Mouse (Mus musculus) 3134 (cell line): Measurements from ENCODE around the gene Rae1.

Source experiments
- DNase-seq: peaks from one replicate; pipeline ENCODE4 v3.0.0-alpha.2; 2011; ENCODE audit warnings: low spot score; ENCODE audit not compliant: insufficient read length; ENCODE audit errors: extremely low read depth

Gene Rae1

GRCm38 (mm10) chr2:173046582-173047297 lies 46.8 kb downstream of the Rae1 start:
- no peak for DNase-seq

GRCm38 (mm10) chr2:173047471-173047870 lies 47.6 kb downstream of the Rae1 start:
- no peak for DNase-seq

DNA sequence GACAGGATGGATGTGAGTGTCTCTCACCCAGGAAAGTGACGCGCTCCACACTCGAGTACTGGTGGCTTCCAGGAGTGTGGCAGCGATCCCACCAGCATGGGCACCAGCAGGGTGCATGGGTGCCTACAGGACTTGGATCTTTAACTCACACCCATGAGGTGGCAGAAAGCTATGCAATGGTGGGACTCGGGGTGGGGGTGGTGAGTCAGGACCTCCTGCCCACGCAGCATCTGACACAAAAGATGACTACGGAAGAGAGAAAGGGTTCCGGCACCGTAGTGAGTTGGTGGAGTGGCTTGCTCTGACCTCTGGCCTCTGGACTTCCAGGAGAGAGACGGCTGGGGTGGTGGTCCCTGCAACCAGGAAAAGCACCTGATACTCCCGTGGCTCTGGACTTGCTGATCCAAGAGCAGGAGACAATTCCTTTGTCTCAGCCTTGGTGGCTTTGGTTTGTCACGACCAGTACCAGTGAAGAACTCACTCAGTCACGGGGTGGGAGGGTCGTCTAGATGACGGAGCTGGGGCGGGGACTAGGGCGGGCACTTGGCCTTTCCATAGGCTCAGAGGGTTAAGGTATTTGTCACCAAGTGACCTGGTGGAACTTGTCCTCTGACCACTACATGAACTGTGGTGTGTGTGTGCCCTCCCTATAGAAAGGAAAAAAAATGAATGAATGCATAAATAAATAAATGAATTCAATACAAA lies 48.3 kb downstream of the Rae1 start:
- no peak for DNase-seq

GRCm38 (mm10) chr2:173049231-173049630 lies 49.3 kb downstream of the Rae1 start:
- DNase-seq, result no peak

DNA sequence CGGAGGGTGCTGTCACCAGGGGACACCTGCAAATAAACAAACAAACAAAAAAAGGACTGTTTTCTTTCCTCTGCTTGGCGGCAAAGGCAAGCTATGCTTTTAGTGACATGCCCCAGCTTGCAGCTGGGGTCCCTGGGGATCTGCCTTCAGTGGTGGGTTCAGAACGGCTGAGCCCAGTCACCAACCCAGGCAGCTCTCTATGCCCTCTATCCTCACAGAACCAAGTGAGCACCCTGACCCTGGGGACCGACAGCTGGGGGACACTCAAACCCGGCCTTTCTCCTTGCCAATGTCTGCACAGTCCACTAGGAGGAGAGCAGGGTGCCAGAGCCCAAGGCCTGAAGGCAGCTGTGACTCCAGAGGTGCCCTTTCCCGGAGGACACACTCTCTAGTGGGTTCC lies 49.9 kb downstream of the Rae1 start:
- no peak for DNase-seq

DNA sequence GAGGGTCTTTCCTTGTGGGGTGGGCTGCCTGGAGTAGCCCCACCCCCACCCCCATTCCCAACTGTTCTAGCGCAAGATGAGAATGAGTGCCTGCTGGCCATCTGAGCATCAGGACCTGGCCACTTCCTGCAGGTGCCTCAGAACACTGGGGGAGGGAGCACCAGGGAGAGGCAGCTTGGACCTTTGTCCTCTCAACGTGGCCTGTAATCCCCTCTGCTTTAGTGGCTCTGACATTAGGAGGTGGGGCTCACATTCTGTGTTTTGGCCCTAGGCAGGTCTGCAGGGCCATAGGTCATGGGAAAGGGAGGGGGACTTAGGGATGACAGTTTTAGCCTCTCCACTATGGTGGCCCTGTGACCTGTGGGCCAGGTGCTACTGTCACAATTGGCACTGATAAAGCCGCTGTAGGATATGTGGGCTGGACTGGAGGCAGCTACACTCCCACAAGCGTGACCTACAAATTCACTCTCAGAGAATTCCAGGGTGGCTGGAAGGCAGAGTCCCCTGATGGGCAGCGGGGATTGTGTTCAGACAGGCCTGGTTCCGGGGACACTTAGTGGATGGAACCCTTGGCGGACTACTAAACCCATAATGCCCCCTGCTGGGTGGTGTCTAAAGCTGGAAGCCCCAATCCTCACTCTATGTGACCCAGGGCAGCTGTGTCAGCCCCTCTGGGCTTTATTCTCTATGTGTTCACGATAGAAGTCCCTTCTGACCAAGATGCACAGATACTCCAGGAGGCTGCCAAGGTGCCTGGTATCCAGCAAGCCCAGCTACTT lies 50.9 kb downstream of the Rae1 start:
- no peak for DNase-seq

DNA sequence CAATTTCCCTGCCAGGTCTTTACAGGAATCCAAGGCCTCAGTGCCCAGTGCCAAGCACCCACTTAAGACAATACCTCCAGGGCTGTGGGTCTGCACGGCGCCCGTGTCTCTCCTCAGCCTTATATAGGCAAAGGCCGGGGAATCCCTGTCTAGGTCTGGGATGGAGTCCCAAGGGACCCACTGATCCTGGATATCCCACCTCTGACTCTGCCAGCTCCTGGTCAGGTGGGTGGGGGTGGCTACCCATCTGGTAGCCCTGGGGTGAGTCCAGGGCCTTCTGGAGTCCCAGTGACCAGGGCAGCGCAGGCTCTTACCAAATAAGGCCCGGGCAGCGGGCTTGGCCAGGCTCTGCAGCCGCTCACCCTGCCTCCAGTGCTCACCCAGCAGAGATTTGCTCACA lies 53.0 kb downstream of the Rae1 start:
- DNase-seq, result no peak

DNA sequence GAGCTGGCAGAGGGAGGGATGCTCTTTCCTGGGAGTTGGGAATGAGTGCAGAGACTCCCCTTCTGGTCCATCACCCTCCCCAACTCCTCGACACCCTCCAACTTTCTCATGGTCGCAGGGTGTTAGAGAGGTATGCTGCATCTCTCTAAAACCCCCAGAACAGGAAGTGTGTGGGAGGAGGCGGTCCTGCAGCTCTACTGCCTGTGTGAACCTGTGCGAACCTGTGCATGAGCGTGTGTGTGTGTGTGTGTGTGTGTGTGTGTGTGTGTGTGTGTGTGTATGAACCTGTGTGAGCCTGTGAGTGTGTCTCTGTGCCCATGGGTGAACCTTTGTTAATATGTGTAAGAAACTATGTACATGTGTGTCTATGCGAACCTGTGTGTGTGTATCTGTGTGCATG lies 53.9 kb downstream of the Rae1 start:
- DNase-seq, result no peak

DNA sequence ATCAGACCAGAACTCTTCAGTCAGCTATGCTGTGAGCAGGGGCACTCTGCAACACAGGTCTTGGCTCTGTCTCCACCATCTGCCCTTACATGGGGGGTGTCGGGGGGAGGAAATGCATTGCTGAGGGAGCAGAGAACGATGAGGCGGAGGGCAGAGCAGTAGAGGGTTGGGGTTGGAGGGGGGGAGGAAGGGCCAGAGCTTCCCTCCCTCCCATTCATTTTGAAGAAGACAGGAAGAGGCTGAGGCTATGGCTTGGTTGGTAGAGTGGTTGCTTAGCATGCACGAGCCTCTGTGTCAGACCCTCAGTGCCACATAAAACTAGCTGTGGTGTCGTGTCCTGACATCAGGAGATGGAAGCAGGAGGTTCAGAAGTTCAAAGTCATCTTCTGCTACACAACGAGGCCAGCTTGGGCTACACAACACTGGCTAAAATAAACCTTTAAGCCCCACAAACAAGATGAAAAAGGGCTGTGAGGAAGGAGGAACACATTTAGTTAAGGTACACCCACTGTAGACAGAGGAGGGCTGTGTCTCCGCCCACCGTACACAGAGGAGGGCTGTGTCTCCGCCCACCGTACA lies 56.5 kb downstream of the Rae1 start:
- DNase-seq, result no peak

- no peak for DNase-seq
These were observed 57.0 kb downstream of the Rae1 start for GRCm38 (mm10) chr2:173056882-173057315.

GRCm38 (mm10) chr2:173057623-173058022 lies 57.7 kb downstream of the Rae1 start:
- DNase-seq, result no peak

DNA sequence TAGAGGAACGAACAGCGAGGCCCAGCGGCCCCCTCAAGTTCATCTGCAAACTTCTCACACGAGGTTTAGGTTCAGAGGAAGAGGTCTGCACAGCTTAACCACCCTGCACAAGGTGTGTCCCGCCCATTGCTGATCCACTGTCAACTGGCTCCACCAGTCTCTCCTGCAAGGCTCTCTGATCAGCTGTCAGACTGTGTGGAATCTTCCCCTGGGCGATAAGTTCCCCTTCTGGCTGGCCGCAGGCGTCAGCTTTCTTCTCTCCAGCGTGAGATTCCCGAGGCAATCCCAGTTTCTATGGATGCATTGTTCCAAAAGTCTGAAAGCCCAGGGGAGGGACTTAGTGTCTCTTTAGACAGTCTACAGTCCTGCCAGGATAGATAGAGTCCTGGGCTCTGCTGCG lies 58.3 kb downstream of the Rae1 start:
- DNase-seq, result no peak

- DNase-seq, result no peak
These were observed 60.5 kb downstream of the Rae1 start for GRCm38 (mm10) chr2:173060450-173060849.

GRCm38 (mm10) chr2:173061443-173062351 lies 61.8 kb downstream of the Rae1 start:
- no peak for DNase-seq

DNA sequence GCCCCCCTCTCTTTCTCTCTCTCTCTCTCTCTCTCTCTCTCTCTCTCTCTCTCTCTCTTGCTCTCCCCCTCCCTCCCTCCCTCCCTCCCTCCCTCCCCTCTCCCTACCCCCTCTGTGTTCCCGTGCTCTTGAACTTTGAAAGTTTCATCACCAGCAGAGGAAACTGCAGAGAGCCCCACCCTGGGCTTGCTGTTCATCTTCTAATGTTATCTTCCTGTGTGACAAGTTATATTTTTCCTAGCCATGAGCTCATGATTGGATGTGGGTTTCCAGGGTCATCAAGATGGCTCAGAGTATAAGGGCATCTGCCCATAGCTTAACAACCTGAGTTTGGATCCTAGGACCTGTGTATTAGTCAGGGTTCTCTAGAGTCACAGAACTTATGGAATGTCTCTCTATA lies 63.3 kb downstream of the Rae1 start:
- no peak for DNase-seq

DNA sequence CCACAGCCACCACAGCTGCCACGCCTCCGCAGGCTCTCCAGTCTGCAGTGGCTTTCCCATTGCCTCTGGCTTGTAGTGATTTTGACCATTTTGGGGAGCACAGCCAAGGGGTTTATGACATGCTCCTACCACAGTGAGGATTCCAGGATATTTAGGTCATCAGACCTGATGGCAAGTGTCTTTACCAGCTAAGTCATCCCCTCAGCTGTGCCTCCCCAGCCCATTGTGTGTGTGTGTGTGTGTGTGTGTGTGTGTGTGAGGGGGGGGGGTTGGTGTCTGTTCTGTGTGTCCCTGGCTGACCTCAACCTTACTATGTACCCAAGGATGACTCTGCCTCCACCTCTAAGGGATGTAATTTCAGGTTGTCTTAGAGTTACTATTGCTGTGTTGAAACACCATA lies 64.9 kb downstream of the Rae1 start:
- DNase-seq, result no peak
